Mouse (Mus musculus) hindbrain, embryonic 11.5 days (tissue): ENCODE measurements around the gene Gimap3. TPM values are rescaled to one million over a fixed set of nuclear protein-coding genes. Genes with fewer than 3 reads are reported as not detected.

ENCODE experiments used
- ATAC-seq: fragments of 200-750 bp; cut with Nextera tagmentation; 2 replicates; pipeline ENCODE4 v1.8.0; 2017; ENCODE audit warnings: mild to moderate bottlenecking, moderate TSS enrichment, moderate library complexity; ENCODE audit not compliant: low FRiP score
- DNase-seq: peaks from one replicate; pipeline ENCODE4 v3.0.0-alpha.2; 2015; ENCODE audit warnings: low spot score
- H3K27ac ChIP-seq: fragments of 300-500 bp; sonication (generic); 2 replicates; pipeline ENCODE4 v1.5.1; 2014; ENCODE audit warnings: mild to moderate bottlenecking, low read depth, low read length
- H3K27me3 ChIP-seq: fragments of 300-500 bp; sonication (generic); 2 replicates; pipeline ENCODE4 v1.6.1; 2014; ENCODE audit warnings: mild to moderate bottlenecking, low read length, moderate library complexity, mixed read lengths; ENCODE audit not compliant: control insufficient read depth, insufficient read depth
- H3K36me3 ChIP-seq: fragments of 300-500 bp; sonication (generic); 2 replicates; pipeline ENCODE4 v1.6.1; 2014; ENCODE audit warnings: mild to moderate bottlenecking, low read length, moderate library complexity, mixed read lengths; ENCODE audit not compliant: control insufficient read depth, insufficient read depth
- H3K4me1 ChIP-seq: fragments of 300-500 bp; sonication (generic); replicated peaks from 2 replicates; pipeline ENCODE4 v1.6.1; 2014; ENCODE audit warnings: low read length, mixed read lengths; ENCODE audit not compliant: control insufficient read depth, insufficient read depth
- H3K4me2 ChIP-seq: fragments of 300-500 bp; sonication (generic); replicated peaks from 2 replicates; pipeline ENCODE4 v1.6.1; 2014; ENCODE audit warnings: mild to moderate bottlenecking, low read depth, low read length
- H3K4me3 ChIP-seq: fragments of 300-500 bp; sonication (generic); 2 replicates; pipeline ENCODE4 v1.5.1; 2014; ENCODE audit warnings: low read depth, low read length
- H3K9ac ChIP-seq: fragments of 300-500 bp; sonication (generic); 2 replicates; pipeline ENCODE4 v1.6.1; 2014; ENCODE audit warnings: low read depth, low read length
- H3K9me3 ChIP-seq: fragments of 300-500 bp; sonication (generic); 2 replicates; pipeline ENCODE4 v1.6.1; 2016; ENCODE audit warnings: low read length; ENCODE audit not compliant: control insufficient read depth
- WGBS: fragments of 180-500 bp; shearing (Covaris S2); extraction: QIAGEN DNeasy Blood & Tissue Kit; methylation state at CpG from one replicate; pipeline ENCODE4 v1.1.7; 2014; 5-methylcytosine and 5-hydroxymethylcytosine counted together
- polyA plus RNA-seq: library from polyadenylated mRNA; unstranded; fragments of >200 nt; fragmentation: Nextera tagmentation; extraction: Ambion mirVana; gene quantifications from 2 replicates; pipeline ENCODE4 v1.2.1, GENCODE M21; 2014

Gene Gimap3
- polyA plus RNA-seq, 1 experiment from 2014 or later: 0.17 TPM

GRCm38 (mm10) chr6:48785601-48786000, 14.9 kb upstream of the Gimap3 start:
- Histone ChIP-seq H3K27ac (no peak overlapping the region), H3K36me3 (no peaks in the 10 kb centered on the region), H3K9ac (no peak overlapping the region), H3K4me2 (no peak overlapping the region), H3K4me1 (no peaks in the 10 kb centered on the region), H3K4me3 (no peak overlapping the region), H3K9me3 (no peaks in the 10 kb centered on the region), H3K27me3 (no peaks in the 10 kb centered on the region)
- 86% methylated on average over 2 of the region's 2 CpGs for WGBS
- DNase-seq: no peak
- ATAC-seq: no peak

GRCm38 (mm10) chr6:48785189-48785588, 14.5 kb upstream of the Gimap3 start:
- DNase-seq: no peak
- H3K9me3 ChIP-seq: no peaks in the 10 kb centered on the region
- ATAC-seq: no peak
- H3K4me3 ChIP-seq: no peak overlapping the region
- 85% methylated on average over 1 of the region's 1 CpGs for WGBS
- H3K27me3 ChIP-seq: no peaks in the 10 kb centered on the region
- no peaks in the 10 kb centered on the region for H3K4me1 ChIP-seq
- H3K27ac ChIP-seq: no peak overlapping the region
- no peaks in the 10 kb centered on the region for H3K36me3 ChIP-seq
- no peak overlapping the region for H3K4me2 ChIP-seq
- H3K9ac ChIP-seq: no peak overlapping the region

- Histone ChIP-seq H3K4me3 (no peak overlapping the region), H3K9ac (no peak overlapping the region), H3K27me3 (no peaks in the 10 kb centered on the region), H3K4me1 (no peaks in the 10 kb centered on the region), H3K9me3 (no peaks in the 10 kb centered on the region), H3K36me3 (no peaks in the 10 kb centered on the region), H3K27ac (no peak overlapping the region), H3K4me2 (no peak overlapping the region)
- DNase-seq (no peak), ATAC-seq (no peak)
- 95% methylated on average over 1 of the region's 1 CpGs for WGBS
Observed at GRCm38 (mm10) chr6:48784406-48784805, 13.8 kb upstream of the Gimap3 start.

- H3K36me3 ChIP-seq: no peaks in the 10 kb centered on the region
- DNase-seq (peak; percentile 84), ATAC-seq (no peak)
- H3K9ac ChIP-seq: no peak overlapping the region
- no peaks in the 10 kb centered on the region for H3K9me3 ChIP-seq
- H3K27ac ChIP-seq: no peak overlapping the region
- no peaks in the 10 kb centered on the region for H3K27me3 ChIP-seq
- no peak overlapping the region for H3K4me3 ChIP-seq
- no peak overlapping the region for H3K4me2 ChIP-seq
- 16% methylated on average over 8 of the region's 8 CpGs for WGBS
- H3K4me1 ChIP-seq: no peaks in the 10 kb centered on the region
Observed at GRCm38 (mm10) chr6:48772030-48772429, 1.4 kb upstream of the Gimap3 start.

GRCm38 (mm10) chr6:48768933-48769332, 1.7 kb downstream of the Gimap3 start:
- no peaks in the 10 kb centered on the region for H3K9me3 ChIP-seq
- H3K27me3 ChIP-seq: no peaks in the 10 kb centered on the region
- DNase-seq: no peak
- no peak overlapping the region for H3K9ac ChIP-seq
- no peaks in the 10 kb centered on the region for H3K36me3 ChIP-seq
- no peaks in the 10 kb centered on the region for H3K4me1 ChIP-seq
- ATAC-seq: no peak
- H3K4me2 ChIP-seq: no peak overlapping the region
- H3K27ac ChIP-seq: no peak overlapping the region
- 89% methylated on average over 3 of the region's 3 CpGs for WGBS
- no peak overlapping the region for H3K4me3 ChIP-seq

GRCm38 (mm10) chr6:48768178-48768869, 2.3 kb downstream of the Gimap3 start:
- Histone ChIP-seq H3K27me3 (no peaks in the 10 kb centered on the region), H3K4me3 (no peak overlapping the region), H3K9me3 (no peaks in the 10 kb centered on the region), H3K36me3 (no peaks in the 10 kb centered on the region), H3K9ac (no peak overlapping the region), H3K27ac (no peak overlapping the region), H3K4me2 (no peak overlapping the region), H3K4me1 (no peaks in the 10 kb centered on the region)
- 76% methylated on average over 9 of the region's 9 CpGs for WGBS
- ATAC-seq: no peak
- DNase-seq: no peak

GRCm38 (mm10) chr6:48764496-48764895, 6.2 kb downstream of the Gimap3 start:
- H3K27ac ChIP-seq: no peak overlapping the region
- no peaks in the 10 kb centered on the region for H3K27me3 ChIP-seq
- ATAC-seq (no peak), DNase-seq (no peak)
- no peaks in the 10 kb centered on the region for H3K36me3 ChIP-seq
- H3K4me2 ChIP-seq: no peak overlapping the region
- H3K4me1 ChIP-seq: no peaks in the 10 kb centered on the region
- H3K4me3 ChIP-seq: no peak overlapping the region
- H3K9me3 ChIP-seq: no peaks in the 10 kb centered on the region
- WGBS: 98% methylated on average over 10 of the region's 10 CpGs
- no peak overlapping the region for H3K9ac ChIP-seq

GRCm38 (mm10) chr6:48763567-48764270, 6.9 kb downstream of the Gimap3 start:
- Histone ChIP-seq H3K9me3 (no peaks in the 10 kb centered on the region), H3K4me3 (no peak overlapping the region), H3K9ac (no peak overlapping the region), H3K36me3 (no peaks in the 10 kb centered on the region), H3K4me2 (no peak overlapping the region), H3K27me3 (no peaks in the 10 kb centered on the region), H3K4me1 (no peaks in the 10 kb centered on the region), H3K27ac (no peak overlapping the region)
- ATAC-seq: no peak
- DNase-seq: no peak
- 89% methylated on average over 7 of the region's 7 CpGs for WGBS
